Mouse (Mus musculus) cerebellum, postnatal 36 days (tissue): ENCODE measurements around the gene Ky.

Experiments
- DNase-seq, 2 experiments: peaks; one replicate each; pipeline ENCODE4 v3.0.0; 2021 to 2022; ENCODE audit warnings: mixed read lengths in 2 of 2

Gene Ky

GRCm38 (mm10) chr9:102504716-102505378 lies 703 bp upstream of the Ky start:
- DNase-seq = peak; percentile 29 to 38

DNA sequence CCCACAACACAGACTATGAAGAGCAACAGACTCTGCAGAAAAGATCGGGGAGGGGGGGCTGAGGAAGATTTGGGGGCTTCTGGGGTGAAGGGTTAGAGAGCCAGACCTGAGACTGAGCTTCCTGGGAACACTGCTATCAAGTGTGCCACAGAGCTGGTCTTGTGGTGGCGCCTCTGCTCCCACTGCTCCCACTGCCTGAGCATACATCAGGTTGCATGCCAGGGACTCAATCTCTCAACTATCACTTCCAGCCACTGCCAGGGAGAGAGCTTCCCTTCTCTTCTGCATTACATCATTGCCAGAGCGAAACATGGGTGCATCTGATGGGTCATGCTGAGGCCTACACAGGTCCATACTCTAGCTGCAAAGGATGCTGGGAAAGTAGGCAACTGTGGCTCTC lies 2.8 kb downstream of the Ky start:
- no peak for DNase-seq

GRCm38 (mm10) chr9:102511423-102511822 lies 5.9 kb downstream of the Ky start:
- peak; percentile 55 to 59 for DNase-seq

DNA sequence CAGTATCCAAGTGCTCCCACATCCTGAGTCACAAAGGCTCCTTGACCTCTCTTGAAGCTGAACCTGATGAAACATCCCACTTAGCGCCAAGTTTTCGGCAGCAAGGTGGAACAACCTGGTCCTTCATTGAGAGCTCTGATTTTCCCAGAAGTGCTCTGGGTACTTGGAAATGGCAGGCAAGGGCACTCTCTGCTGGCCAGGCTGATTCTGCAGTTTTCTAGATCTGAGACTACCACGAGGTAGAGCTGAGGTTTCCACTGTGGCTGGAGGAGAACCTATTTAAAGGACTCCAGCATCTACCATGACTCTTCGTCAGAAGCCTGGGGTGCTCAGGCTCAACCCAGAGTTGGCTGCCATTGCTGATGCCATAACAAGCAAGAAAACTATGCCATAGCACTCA lies 8.0 kb downstream of the Ky start:
- DNase-seq = no peak

GRCm38 (mm10) chr9:102518443-102518842 lies 12.9 kb downstream of the Ky start:
- DNase-seq = peak; percentile 82 to 87

DNA sequence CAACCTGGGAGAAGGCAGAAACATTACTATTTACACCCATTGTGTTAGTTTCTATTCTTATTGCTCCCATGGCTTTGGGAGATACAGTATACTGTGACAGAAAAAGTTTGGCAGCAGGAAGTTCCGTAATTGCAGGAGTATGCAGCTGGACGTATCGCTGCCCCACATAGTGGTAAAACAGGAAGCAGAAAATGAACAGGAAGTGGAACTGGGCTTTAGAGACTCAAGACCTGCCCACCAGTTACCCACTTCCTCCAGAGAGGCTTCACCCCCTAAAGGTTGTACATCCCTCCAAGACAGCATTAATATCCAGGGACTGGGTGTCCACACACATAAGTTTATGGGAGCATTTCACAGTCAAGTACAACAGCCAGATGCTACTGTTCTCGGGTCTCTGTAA lies 15.8 kb downstream of the Ky start:
- no peak for DNase-seq

DNA sequence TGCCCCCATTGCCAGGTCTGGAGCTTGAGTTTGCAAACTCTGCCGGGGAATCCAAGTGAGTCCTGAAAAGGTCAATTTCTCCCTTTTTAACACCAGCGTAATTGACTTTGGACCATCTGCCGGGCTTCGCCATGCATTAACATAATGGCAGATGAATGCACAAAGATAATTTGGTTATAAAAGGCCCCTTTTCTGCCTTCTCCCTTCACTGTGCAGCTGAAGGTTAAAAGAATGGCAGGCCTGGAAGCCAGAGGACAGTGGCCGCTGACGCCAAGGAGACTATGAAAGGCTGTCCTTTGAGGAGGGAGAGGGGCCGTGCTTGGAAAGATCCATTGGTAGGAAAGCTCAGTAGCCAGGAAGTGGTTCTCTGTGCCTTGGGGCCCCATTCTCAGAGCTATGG lies 22.6 kb downstream of the Ky start:
- no peak for DNase-seq

DNA sequence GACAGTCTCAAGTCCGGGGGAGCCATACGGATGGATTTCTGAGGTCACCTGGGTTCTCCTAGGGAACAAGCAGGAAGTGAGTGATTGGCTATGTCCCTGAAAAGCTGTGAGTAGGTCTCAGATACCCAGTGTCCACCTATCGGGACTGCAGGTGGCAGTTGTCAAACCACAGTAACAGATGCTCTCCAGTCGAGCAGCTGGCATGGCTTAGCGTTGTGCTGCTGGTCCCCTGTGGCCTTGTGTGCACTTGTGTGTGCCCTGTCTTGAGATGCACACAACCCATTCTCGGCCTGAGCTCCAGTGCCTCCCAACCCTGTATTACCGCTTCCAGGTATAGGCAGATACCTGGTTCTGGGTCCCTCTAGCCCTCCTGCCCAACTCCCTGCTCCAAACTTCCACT lies 23.0 kb downstream of the Ky start:
- DNase-seq = no peak

GRCm38 (mm10) chr9:102529008-102529407 lies 23.5 kb downstream of the Ky start:
- DNase-seq = no peak

GRCm38 (mm10) chr9:102531051-102531892 lies 25.7 kb downstream of the Ky start:
- DNase-seq = no peak

DNA sequence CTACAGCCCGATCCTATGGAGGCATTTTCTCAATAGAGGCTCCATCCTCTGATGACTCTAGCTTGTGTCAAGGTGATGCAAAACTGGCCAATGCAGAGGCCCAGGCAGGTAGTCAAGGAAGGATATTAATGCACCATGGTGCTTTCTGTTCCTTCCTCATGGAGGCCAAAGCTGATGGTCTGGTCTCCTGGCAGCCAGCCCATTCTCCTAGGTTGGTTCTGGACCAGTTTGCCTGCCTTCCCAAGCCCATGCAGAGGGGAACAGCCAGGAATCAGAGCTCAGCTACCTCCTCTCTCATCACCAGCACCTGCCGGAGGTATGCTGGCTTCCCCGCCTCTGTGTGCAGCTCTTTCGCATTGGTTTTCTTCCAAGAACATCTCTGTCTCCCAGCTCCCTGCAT lies 31.4 kb downstream of the Ky start:
- no peak for DNase-seq

DNA sequence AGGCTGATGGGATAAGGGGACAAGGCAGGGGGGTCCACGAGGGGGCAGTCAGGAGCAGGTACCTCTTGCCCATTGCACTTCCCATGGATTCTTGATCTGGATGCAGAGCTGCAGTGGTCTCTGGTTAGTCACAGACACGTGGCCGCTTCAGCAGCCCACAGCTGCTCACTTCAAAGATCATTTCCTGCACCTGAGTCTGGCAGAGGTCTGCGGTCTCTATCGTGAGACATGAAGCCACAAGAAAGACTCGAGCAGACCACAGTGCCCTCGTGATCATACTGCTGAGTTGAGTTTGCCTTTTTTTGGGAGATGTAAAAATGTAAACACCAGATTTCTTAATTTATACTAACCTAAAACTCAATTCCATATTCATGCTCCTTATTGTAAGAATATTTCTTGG lies 34.1 kb downstream of the Ky start:
- DNase-seq = no peak

DNA sequence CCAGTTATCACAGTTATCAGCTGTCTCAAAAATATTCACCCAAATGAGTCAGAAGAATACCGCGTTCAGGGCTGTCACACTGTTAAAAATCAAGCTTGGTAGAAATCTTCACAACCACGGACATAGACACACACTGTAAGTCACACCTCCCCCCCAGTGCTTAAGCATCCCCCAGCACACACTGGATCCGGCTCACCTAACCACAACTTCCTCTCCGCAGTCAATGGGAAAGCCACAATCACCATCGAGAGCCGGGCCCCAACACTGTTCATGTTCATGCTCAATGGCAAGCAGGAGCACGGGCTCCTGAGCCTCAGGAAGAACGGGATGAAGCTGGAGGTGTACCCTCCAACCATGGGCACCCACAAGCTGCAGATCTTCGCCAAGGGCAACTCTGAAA lies 36.1 kb downstream of the Ky start:
- DNase-seq = no peak

GRCm38 (mm10) chr9:102542540-102542939 lies 37.0 kb downstream of the Ky start:
- no peak for DNase-seq

DNA sequence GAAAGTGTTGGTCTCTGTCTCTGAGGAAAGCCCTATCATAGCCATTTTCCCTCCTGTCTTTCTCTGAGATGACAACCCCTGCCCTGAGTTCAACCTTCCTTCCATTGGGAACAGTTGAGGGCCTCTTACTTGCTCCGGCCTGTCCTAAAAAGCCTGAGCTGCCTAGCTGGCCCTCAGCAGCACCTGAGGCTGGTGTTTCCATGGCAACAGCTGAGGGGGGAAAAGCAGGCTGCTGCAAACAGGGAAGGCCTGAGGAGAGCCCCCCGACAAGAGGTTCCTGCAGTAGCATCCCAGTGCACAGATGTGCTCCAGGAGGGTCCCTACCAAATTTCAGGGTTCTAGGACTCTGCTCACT lies 38.2 kb downstream of the Ky start:
- no peak for DNase-seq

- DNase-seq = peak; percentile 14 to 18
These were observed 38.7 kb downstream of the Ky start for GRCm38 (mm10) chr9:102544116-102544772.

- peak; percentile 89 to 90 for DNase-seq
These were observed 39.3 kb downstream of the Ky start for GRCm38 (mm10) chr9:102544773-102545366.

DNA sequence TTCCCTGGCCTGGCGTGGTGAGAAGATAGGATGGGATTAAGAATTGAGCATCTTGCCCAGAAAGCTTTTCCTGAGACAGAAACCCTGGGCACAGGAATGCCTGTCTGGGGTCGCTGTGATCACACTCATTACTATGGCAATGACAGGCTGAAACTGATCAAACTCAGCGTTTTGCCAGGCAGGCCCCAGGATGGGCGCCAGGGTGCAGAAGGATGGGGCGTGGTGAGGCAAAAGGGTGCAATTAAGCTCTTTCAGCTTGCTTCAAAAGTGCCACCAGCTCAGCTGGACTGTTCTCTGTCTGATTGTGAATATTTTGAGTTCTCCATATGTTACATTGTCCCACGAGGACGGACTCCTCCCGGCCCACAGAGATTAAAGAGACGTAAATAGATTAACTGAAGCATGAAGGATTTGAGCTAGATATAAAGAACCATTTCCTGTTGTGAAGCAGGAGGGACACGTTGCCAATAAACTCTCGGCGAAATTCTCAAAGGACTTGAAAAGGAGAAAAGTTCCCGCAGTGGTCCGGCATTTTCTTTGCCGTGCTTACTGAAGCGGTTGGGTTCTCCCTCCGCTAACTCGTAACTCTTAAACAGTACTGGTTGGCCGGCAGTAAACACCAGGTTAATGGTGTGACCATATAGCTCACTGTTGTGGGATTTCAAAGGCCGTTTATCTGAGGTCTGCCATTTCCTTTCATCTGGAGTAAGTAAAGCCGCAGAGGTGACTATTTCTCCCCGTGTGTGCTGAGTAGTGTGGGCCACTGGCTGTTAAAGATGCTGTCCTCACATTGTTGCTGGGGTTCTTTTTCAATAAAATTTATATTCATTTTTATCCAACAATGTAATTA lies 40.1 kb downstream of the Ky start:
- DNase-seq = no peak

- DNase-seq = no peak
These were observed 40.9 kb downstream of the Ky start for GRCm38 (mm10) chr9:102546256-102547027.

DNA sequence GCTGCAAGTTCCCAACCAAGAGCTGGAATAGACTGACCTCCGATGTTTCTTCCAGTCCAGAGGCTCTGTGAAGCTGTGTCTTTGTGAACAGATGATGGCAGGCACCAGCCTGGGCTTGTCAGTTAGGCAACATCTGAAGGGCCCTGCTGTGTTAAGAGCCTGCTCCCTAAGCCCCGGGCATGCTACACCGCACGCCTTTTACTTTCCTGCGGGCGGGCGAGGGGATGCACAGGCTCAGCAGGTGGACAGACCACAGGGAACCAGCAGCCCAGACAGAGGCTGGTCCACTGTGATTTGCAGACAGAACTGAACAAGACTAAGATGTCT lies 41.4 kb downstream of the Ky start:
- DNase-seq = no peak

DNA sequence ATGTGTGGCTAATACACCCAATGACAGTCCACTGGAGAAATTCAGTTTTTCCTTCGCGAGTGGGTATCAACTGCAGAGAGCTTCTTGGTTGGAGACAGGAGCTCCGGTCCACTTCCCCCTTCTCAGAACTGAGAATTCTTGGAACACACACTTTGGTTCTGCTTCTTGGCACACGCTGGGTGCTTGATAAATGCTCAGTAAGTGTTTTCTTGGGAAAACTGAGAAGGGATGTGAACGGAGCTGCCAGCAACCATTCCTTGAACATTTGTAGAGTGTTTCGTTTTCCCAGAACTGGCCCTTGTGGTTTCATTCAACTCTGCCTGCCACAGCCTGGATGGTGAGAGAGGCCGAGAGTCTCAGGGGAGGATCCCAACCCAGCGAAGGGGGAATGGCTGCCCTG lies 43.7 kb downstream of the Ky start:
- no peak for DNase-seq

- no peak for DNase-seq
These were observed 46.2 kb downstream of the Ky start for GRCm38 (mm10) chr9:102551771-102552170.
